In the genomic region with DNA sequence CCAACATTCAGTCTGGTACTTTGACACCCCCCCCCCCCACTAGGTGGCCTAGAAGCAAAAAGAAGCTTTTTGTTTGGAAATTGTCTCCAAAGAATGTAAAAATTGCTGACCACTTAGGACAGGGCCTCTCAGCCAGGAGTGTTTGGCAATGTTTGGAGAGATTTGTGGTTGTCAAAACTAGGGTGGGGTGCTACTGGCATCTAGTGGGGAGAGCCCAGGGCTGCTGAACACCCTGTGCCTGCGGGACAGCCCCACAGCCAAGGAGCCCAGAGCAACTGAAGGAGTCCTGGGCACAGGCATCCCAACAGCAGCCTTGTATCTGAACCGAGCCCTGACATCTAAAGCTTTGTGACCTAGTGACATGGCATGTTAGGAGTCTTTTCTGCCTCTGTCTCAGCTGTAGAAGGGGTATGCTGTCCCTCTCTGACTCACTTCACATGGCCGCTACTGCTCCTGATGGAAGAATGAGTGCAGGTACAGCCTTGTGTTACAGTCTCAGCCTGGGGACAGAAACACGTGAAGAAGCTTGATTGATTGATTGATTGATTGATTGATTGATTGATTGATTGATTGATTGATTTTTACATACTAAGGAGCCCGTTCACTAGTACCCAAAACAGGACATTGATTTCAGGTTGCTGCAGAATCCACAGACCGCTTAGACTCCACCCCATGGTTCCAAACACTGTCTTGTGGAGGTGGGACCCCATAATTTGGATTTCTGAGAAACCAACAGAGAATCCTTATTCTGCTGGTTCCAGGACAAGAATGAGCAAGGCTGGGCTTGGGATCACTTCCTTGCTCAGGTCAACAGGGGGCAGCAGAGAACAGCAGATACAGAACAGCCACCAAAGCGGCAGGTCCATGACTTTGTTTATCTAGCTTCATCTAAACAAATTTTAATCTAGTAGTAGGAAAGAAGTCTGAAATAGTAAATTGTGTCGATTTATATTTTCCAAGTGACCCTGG, we compare ENCODE assay signal across 8 mouse cellular contexts. TPM values are rescaled to one million over a fixed set of nuclear protein-coding genes. Genes with fewer than 3 reads are reported as not detected.
DNase-seq lines count a peak whose midpoint lies in the region; ATAC-seq and TF ChIP-seq lines count a peak whose summit lies in the region.

No protein-coding gene starts in this region.

- no peaks in the 10 kb centered on the region for H3K9me3 ChIP-seq in hindbrain, embryonic 12.5 days (replicated peaks)
- 0 out of 2 replicates have a peak, but pooled peaks cover 4% of the 10 kb centered on the region for H3K9me3 ChIP-seq in midbrain, embryonic 12.5 days

- peak; percentile 68 for DNase-seq in heart, adult 8-10 months (ENCODE audit: low spot score)
- DNase-seq in heart, postnatal 25 days (ENCODE audit: low spot score), result no peak
- peak; percentile 77 for DNase-seq in brain, adult 2 months (ENCODE audit: low read depth, low spot score)
- DNase-seq in layer of hippocampus, postnatal 36 days, result peak; percentile 51 to 71
- peak; percentile 27 for DNase-seq in spleen, adult 12 weeks (ENCODE audit: low spot score)

- H3K4me2 ChIP-seq in hindbrain, embryonic 12.5 days (replicated peaks), result no peak overlapping the region
- H3K4me2 ChIP-seq in midbrain, embryonic 12.5 days (replicated peaks), result no peak overlapping the region

- H3K27ac ChIP-seq in embryonic fibroblast, embryonic 13.5 days (ENCODE audit: insufficient read depth, low read length), result no peak overlapping the region
- no peak overlapping the region for H3K27ac ChIP-seq in hindbrain, embryonic 12.5 days
- H3K27ac ChIP-seq in midbrain, embryonic 12.5 days (replicated peaks), result no peak overlapping the region

- intact Hi-C loops in heart, postnatal 25 days (cut with DNase I), result loop anchor here (1.0 to 5.0 kb wide), 5 partner anchors 85 to 340 kb away; a partner anchor contains a TSS

- no peaks in the 10 kb centered on the region for H3K36me3 ChIP-seq in hindbrain, embryonic 12.5 days
- H3K36me3 ChIP-seq in midbrain, embryonic 12.5 days, result no peaks in the 10 kb centered on the region

- no peak for TF ChIP-seq POLR2A in embryonic fibroblast, embryonic 13.5 days (IDR thresholded peaks at IDR 0.05; ENCODE audit: low read depth, low read length)

- WGBS in hindbrain, embryonic 12.5 days, result 36% methylated on average over 8 of the region's 8 CpGs
- 35% methylated on average over 8 of the region's 8 CpGs for WGBS in midbrain, embryonic 12.5 days

- no peaks in the 10 kb centered on the region for H3K4me1 ChIP-seq in embryonic fibroblast, embryonic 13.5 days (ENCODE audit: control insufficient read depth, insufficient read depth, low read length)
- H3K4me1 ChIP-seq in hindbrain, embryonic 12.5 days, result peaks cover 8% of the 10 kb centered on the region
- peaks cover 16% of the 10 kb centered on the region for H3K4me1 ChIP-seq in midbrain, embryonic 12.5 days

- peak; percentile 52 for ATAC-seq in hindbrain, embryonic 12.5 days (ENCODE audit: low FRiP score)
- ATAC-seq in midbrain, embryonic 12.5 days (ENCODE audit: low FRiP score, low read depth), result peak; percentile 55; the same call in 1 of the 2 replicates

- H3K4me3 ChIP-seq in embryonic fibroblast, embryonic 13.5 days (ENCODE audit: insufficient read depth, low read length), result no peak overlapping the region
- H3K4me3 ChIP-seq in hindbrain, embryonic 12.5 days, result no peak overlapping the region
- no peak overlapping the region for H3K4me3 ChIP-seq in midbrain, embryonic 12.5 days

- TF ChIP-seq CTCF in embryonic fibroblast, embryonic 13.5 days (IDR thresholded peaks at IDR 0.05; ENCODE audit: borderline replicate concordance, insufficient read depth, low read length), result peak; percentile 74; the same call in 1 of the 2 replicates

- no peak overlapping the region for H3K9ac ChIP-seq in hindbrain, embryonic 12.5 days
- no peak overlapping the region for H3K9ac ChIP-seq in midbrain, embryonic 12.5 days (replicated peaks)

- H3K27me3 ChIP-seq in hindbrain, embryonic 12.5 days, result no peaks in the 10 kb centered on the region
- H3K27me3 ChIP-seq in midbrain, embryonic 12.5 days, result peaks cover 7% of the 10 kb centered on the region

RNA-seq across cellular contexts. Expression of a gene that starts 16.3 kb away (rescaled TPM):
- total RNA-seq in heart, adult 8-10 months (2022), result 10 to 100 TPM; 23.4 to 39.8 (median 36.9) TPM
- 10 to 100 TPM; 35.4 to 36.3 TPM for total RNA-seq in heart, postnatal 25 days (2021)
- 26.8 and 33.4 TPM in 2 replicates for polyA plus RNA-seq in embryonic fibroblast, embryonic 13.5 days (2011; ENCODE audit: insufficient read length, low read depth, missing spikeins)
- polyA plus RNA-seq in hindbrain, embryonic 12.5 days (2016; fragmentation: Nextera tagmentation; extraction: Ambion mirVana), result 63.6 and 67.7 TPM in 2 replicates
- 10 to 100 TPM; 33.1 to 35.8 TPM for total RNA-seq in layer of hippocampus, postnatal 36 days (2021)
- polyA plus RNA-seq in midbrain, embryonic 12.5 days (2016; fragmentation: Nextera tagmentation; extraction: Ambion mirVana), result 60.9 and 67.0 TPM in 2 replicates

RNA-seq across cellular contexts. Expression of a gene that starts 21.0 kb away (rescaled TPM):
- total RNA-seq in heart, adult 8-10 months (2022), result 1 to 10 TPM in 2 of 4 experiments, under 1 TPM in 2; 0.63 to 1.5 (median 1.1) TPM
- under 1 TPM; 0.53 to 0.70 TPM for total RNA-seq in heart, postnatal 25 days (2021)
- 29.1 and 33.1 TPM in 2 replicates for polyA plus RNA-seq in embryonic fibroblast, embryonic 13.5 days (2011; ENCODE audit: insufficient read length, low read depth, missing spikeins)
- 0.31 and 0.65 TPM in 2 replicates for polyA plus RNA-seq in hindbrain, embryonic 12.5 days (2016; fragmentation: Nextera tagmentation; extraction: Ambion mirVana)
- 1 to 10 TPM; 1.8 to 3.1 TPM for total RNA-seq in layer of hippocampus, postnatal 36 days (2021)
- 0.20 and 0.30 TPM in 2 replicates for polyA plus RNA-seq in midbrain, embryonic 12.5 days (2016; fragmentation: Nextera tagmentation; extraction: Ambion mirVana)
